ENCODE assay signal across 15 mouse cellular contexts in the genomic region with DNA sequence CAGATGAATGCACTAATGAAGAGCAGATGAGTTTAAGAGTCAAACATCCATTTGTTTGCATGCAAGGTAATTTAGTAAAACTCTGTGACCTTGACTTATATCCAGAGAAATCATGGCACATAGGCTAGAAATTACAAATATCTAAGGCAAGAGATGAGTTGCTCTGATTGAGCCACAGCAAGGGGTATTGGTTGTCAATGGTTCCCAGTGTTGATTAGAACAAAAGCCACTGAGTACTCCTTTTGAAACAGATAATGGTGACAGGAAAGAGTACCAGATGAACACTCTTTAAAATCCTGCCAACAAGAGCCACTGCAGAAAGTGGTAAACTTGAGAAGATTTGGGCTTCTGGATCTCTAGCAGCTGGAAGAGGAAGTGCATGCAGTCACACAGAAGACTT.
"Had no signal": no experiment of that assay in that cellular context is flagged by ENCODE, and none has a peak within 500 bp of the region (broad histone marks: within the 10 kb centered on the region; RNA-seq: fewer than 3 reads in every experiment).

No protein-coding gene starts in this region.

- H3K9me3 ChIP-seq: kidney, embryonic 15.5 days; liver, embryonic 13.5 days; megakaryocyte, embryonic 14.5 days; midbrain, embryonic 10.5 days had no signal

- H3K27me3 ChIP-seq: kidney, embryonic 15.5 days; liver, embryonic 13.5 days; megakaryocyte, embryonic 14.5 days had no signal

- H3K9ac ChIP-seq: kidney, embryonic 15.5 days; liver, embryonic 13.5 days had no signal

- H3K27ac ChIP-seq: kidney, embryonic 15.5 days; left cerebral cortex, adult 2 months; liver, embryonic 13.5 days; midbrain, embryonic 10.5 days had no signal

- H3K4me3 ChIP-seq: kidney, embryonic 15.5 days; left cerebral cortex, adult 2 months; liver, embryonic 13.5 days; megakaryocyte, embryonic 14.5 days; midbrain, embryonic 10.5 days had no signal

- H3K4me1 ChIP-seq: kidney, embryonic 15.5 days; liver, embryonic 13.5 days; megakaryocyte, embryonic 14.5 days; midbrain, embryonic 10.5 days had no signal

- DNase-seq: kidney, postnatal 10 days; kidney, postnatal 36 days; layer of hippocampus, postnatal 36 days; liver, embryonic 13.5 days; lung, adult 2 months; midbrain, embryonic 14.5 days; retina, postnatal 1 day; right cerebral cortex, postnatal 25 days; spleen, adult 18-20 months; thymus, adult 18-20 months; thymus, postnatal 36 days had no signal

- H3K4me2 ChIP-seq: kidney, embryonic 15.5 days; liver, embryonic 13.5 days had no signal

- H3K36me3 ChIP-seq: kidney, embryonic 15.5 days; liver, embryonic 13.5 days; midbrain, embryonic 10.5 days had no signal
